Mouse (Mus musculus) ES-Bruce4 (cell line): Measurements from ENCODE around the gene Spin1. TPM values are rescaled to one million over a fixed set of nuclear protein-coding genes. Genes with fewer than 3 reads are reported as not detected.

Experiments
- H3K27ac ChIP-seq: 2 replicates; pipeline ENCODE4 v1.5.1; 2012; ENCODE audit warnings: low read length, inconsistent platforms; ENCODE audit not compliant: insufficient read depth
- H3K27me3 ChIP-seq: 2 replicates; pipeline ENCODE4 v1.6.1; 2012; ENCODE audit warnings: mild to moderate bottlenecking, low read length, inconsistent platforms; ENCODE audit not compliant: control insufficient read depth, poor library complexity, insufficient read depth, severe bottlenecking
- H3K36me3 ChIP-seq: 2 replicates; pipeline ENCODE4 v1.6.1; 2012; ENCODE audit warnings: inconsistent platforms, mild to moderate bottlenecking, low read length, moderate library complexity; ENCODE audit not compliant: control insufficient read depth, poor library complexity, insufficient read depth, severe bottlenecking
- H3K4me1 ChIP-seq: one replicate; pipeline ENCODE4 v1.8.1; 2011; ENCODE audit warnings: low read length; ENCODE audit not compliant: control insufficient read depth, insufficient read depth
- H3K4me3 ChIP-seq: 2 replicates; pipeline ENCODE4 v1.5.1; 2011; ENCODE audit warnings: low read depth, mild to moderate bottlenecking, low read length
- H3K9ac ChIP-seq: 2 replicates; pipeline ENCODE4 v1.6.1; 2012; ENCODE audit warnings: low read depth, mild to moderate bottlenecking, inconsistent platforms; ENCODE audit not compliant: poor library complexity, severe bottlenecking
- H3K9me3 ChIP-seq: replicated peaks from 2 replicates; pipeline ENCODE4 v1.6.1; 2012; ENCODE audit warnings: mild to moderate bottlenecking, low read length, inconsistent platforms; ENCODE audit not compliant: control insufficient read depth, poor library complexity, insufficient read depth, severe bottlenecking
- CTCF ChIP-seq: IDR thresholded peaks from one replicate; pipeline ENCODE4 v1.8.1; 2011; ENCODE audit warnings: low read depth, low read length
- EP300 ChIP-seq: IDR thresholded peaks from 2 replicates; pipeline ENCODE4 v1.6.1; 2011; ENCODE audit warnings: low read depth, low read length; ENCODE audit not compliant: insufficient read depth
- POLR2A ChIP-seq: IDR thresholded peaks from one replicate; pipeline ENCODE4 v1.8.1; 2011; ENCODE audit warnings: low read length; ENCODE audit not compliant: insufficient read depth
- polyA plus RNA-seq: library from polyadenylated mRNA; stranded (reverse); fragments of >200 nt; gene quantifications from 2 replicates; pipeline ENCODE4 v1.2.4, GENCODE M21; 2011; ENCODE audit warnings: low read depth; ENCODE audit not compliant: missing spikeins, insufficient read depth, insufficient read length

Spin1 gene
- polyA plus RNA-seq, 1 experiment: 72.3 TPM

DNA sequence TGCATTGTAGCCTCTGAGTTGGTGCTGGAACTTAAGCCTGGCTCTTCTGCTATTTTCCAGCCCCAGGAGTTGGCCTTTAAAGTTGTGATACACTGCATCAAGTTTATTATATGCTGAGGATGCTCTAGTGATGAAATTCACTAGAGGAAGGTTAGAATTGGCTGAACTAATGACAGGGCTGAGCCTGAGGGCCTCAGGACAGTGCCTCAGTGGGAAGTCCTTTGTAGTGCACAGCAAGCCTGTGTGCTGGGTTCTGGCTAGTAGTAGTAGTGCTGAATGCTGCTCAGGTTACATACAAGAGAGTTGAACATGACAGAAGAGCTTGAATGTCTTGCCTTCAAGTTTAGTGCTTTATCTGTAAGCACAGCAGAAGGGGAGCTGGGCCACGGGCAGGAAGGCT lies 21.3 kb downstream of the Spin1 start:
- H3K27ac ChIP-seq: peak overlapping the region; percentile 87
- H3K4me1 ChIP-seq: peaks cover 9% of the 10 kb centered on the region
- TF ChIP-seq POLR2A: no peak
- no peak for TF ChIP-seq CTCF
- peak; percentile 59; the same call in 1 of the 2 replicates for TF ChIP-seq EP300
- H3K27me3 ChIP-seq: no peaks in the 10 kb centered on the region
- H3K9ac ChIP-seq: no peak overlapping the region
- 0 out of 2 replicates have a peak, but pooled peaks cover 4% of the 10 kb centered on the region for H3K36me3 ChIP-seq
- H3K9me3 ChIP-seq: no peaks in the 10 kb centered on the region
- H3K4me3 ChIP-seq: no peak overlapping the region

DNA sequence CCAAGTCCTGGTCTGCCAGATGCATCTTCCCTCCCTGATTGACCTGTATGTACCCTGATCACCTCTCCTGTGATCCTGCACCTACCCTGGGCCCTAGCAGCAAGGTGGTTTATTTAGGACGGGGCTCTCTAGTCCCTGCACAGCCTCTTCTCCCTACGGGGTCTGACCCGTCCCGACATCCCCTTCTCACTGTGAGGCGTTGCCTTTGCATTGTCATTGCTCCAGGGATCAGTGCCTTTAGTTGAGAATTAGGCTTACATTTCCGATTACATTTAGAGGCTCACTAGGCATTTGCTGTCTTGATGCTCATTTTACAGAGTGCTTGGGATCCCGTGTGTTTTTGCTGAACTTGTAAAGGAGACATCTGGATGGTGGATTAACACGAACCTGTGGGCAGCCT lies 22.1 kb downstream of the Spin1 start:
- Histone ChIP-seq H3K36me3 (0 out of 2 replicates have a peak, but pooled peaks cover 4% of the 10 kb centered on the region), H3K27ac (peak overlapping the region; percentile 87), H3K9ac (no peak overlapping the region), H3K4me3 (no peak overlapping the region), H3K9me3 (no peaks in the 10 kb centered on the region), H3K4me1 (peaks cover 10% of the 10 kb centered on the region), H3K27me3 (no peaks in the 10 kb centered on the region)
- TF ChIP-seq EP300 (peak; percentile 40; the same call in 1 of the 2 replicates), CTCF (no peak), POLR2A (no peak)

DNA sequence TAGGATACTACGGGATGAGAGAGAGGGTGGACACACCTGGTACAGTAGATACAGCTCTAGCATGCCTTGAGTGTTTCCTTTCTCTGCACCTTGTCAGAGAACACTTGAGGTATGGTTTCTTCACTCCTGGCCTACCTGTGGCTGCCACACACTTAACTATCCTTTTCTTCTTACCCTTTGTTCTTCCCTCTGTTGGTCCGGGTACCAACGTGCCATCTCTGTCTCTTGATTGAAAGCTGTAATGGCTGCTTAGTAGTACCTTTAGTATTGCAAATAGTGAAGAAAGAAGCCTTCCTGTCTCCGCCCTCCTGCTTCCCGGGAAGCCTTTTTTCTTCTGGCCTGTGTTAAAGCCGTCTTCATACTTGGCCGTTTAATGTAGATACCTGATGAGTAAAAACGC lies 24.7 kb downstream of the Spin1 start:
- H3K36me3 ChIP-seq: peaks cover 9% of the 10 kb centered on the region
- no peaks in the 10 kb centered on the region for H3K9me3 ChIP-seq
- TF ChIP-seq POLR2A (no peak), EP300 (0 out of 2 replicates have a peak, but pooled peaks have one; percentile 15), CTCF (no peak)
- 0 out of 2 replicates have a peak overlapping the region, but pooled peaks have one; percentile 4 for H3K9ac ChIP-seq
- no peaks in the 10 kb centered on the region for H3K27me3 ChIP-seq
- peaks cover 12% of the 10 kb centered on the region for H3K4me1 ChIP-seq
- peak overlapping the region; percentile 35 for H3K4me3 ChIP-seq
- peak overlapping the region; percentile 97 for H3K27ac ChIP-seq

GRCm38 (mm10) chr13:51127906-51128305 lies 27.2 kb downstream of the Spin1 start:
- Histone ChIP-seq H3K27me3 (no peaks in the 10 kb centered on the region), H3K36me3 (peaks cover 9% of the 10 kb centered on the region), H3K4me3 (no peak overlapping the region), H3K4me1 (peaks cover 13% of the 10 kb centered on the region), H3K9me3 (no peaks in the 10 kb centered on the region), H3K9ac (no peak overlapping the region), H3K27ac (0 out of 2 replicates have a peak overlapping the region, but pooled peaks have one; percentile 5)
- TF ChIP-seq POLR2A (no peak), EP300 (no peak), CTCF (no peak)

- peaks cover 9% of the 10 kb centered on the region for H3K36me3 ChIP-seq
- TF ChIP-seq CTCF: no peak
- TF ChIP-seq POLR2A: no peak
- no peak for TF ChIP-seq EP300
- H3K27ac ChIP-seq: 0 out of 2 replicates have a peak overlapping the region, but pooled peaks have one; percentile 11
- H3K9ac ChIP-seq: no peak overlapping the region
- H3K4me3 ChIP-seq: no peak overlapping the region
- peaks cover 13% of the 10 kb centered on the region for H3K4me1 ChIP-seq
- H3K9me3 ChIP-seq: no peaks in the 10 kb centered on the region
- H3K27me3 ChIP-seq: no peaks in the 10 kb centered on the region
Observed at GRCm38 (mm10) chr13:51128417-51128816, 27.7 kb downstream of the Spin1 start.

GRCm38 (mm10) chr13:51131179-51131578 lies 30.5 kb downstream of the Spin1 start:
- H3K27me3 ChIP-seq: no peaks in the 10 kb centered on the region
- peaks cover 9% of the 10 kb centered on the region for H3K4me1 ChIP-seq
- no peaks in the 10 kb centered on the region for H3K9me3 ChIP-seq
- peaks cover 5% of the 10 kb centered on the region for H3K36me3 ChIP-seq
- no peak overlapping the region for H3K4me3 ChIP-seq
- peak overlapping the region; percentile 29; the same call in 1 of the 2 replicates for H3K27ac ChIP-seq
- TF ChIP-seq EP300: no peak
- TF ChIP-seq POLR2A: no peak
- no peak for TF ChIP-seq CTCF
- H3K9ac ChIP-seq: no peak overlapping the region
